ENCODE assay signal across 23 mouse cellular contexts in genomic region chr13:55107116-55107515, GRCm38 (mm10). TPM values are rescaled to one million over a fixed set of nuclear protein-coding genes. Genes with fewer than 3 reads are reported as not detected.
DNase-seq lines count a peak whose midpoint lies in the region; ATAC-seq and TF ChIP-seq lines count a peak whose summit lies in the region.
"Had no signal": no experiment of that assay in that cellular context is flagged by ENCODE, and none has a peak within 500 bp of the region (broad histone marks: within the 10 kb centered on the region; RNA-seq: fewer than 3 reads in every experiment).

No protein-coding gene starts in this region.

- no peaks in the 10 kb centered on the region for H3K9me3 ChIP-seq in embryonic facial prominence, embryonic 14.5 days (ENCODE audit: control insufficient read depth, low read length)
- H3K9me3 ChIP-seq in embryonic facial prominence, embryonic 10.5 days = no peaks in the 10 kb centered on the region
- H3K9me3 ChIP-seq in heart, embryonic 12.5 days (replicated peaks) = no peaks in the 10 kb centered on the region
- H3K9me3 ChIP-seq in liver, embryonic 16.5 days (replicated peaks; ENCODE audit: control insufficient read depth, low read length) = no peaks in the 10 kb centered on the region
- no peaks in the 10 kb centered on the region for H3K9me3 ChIP-seq in forebrain, embryonic 15.5 days
- H3K9me3 ChIP-seq: hindbrain, embryonic 12.5 days; intestine, embryonic 15.5 days; limb, embryonic 15.5 days; neural tube, embryonic 12.5 days had no signal

- WGBS in embryonic facial prominence, embryonic 14.5 days = 83% methylated on average over 4 of the region's 4 CpGs
- WGBS in embryonic facial prominence, embryonic 10.5 days = 91% methylated on average over 4 of the region's 4 CpGs
- WGBS in heart, embryonic 12.5 days = 81% methylated on average over 4 of the region's 4 CpGs
- WGBS in liver, embryonic 16.5 days (ENCODE audit: insufficient replicate concordance) = 78% methylated on average over 4 of the region's 4 CpGs
- WGBS in forebrain, embryonic 15.5 days = 92% methylated on average over 4 of the region's 4 CpGs

- no peak overlapping the region for H3K27ac ChIP-seq in embryonic facial prominence, embryonic 14.5 days (replicated peaks; ENCODE audit: low read depth, low read length)
- no peak overlapping the region for H3K27ac ChIP-seq in embryonic facial prominence, embryonic 10.5 days (replicated peaks)
- peak overlapping the region; percentile 91 for H3K27ac ChIP-seq in heart, embryonic 12.5 days (ENCODE audit: poor library complexity, severe bottlenecking)
- H3K27ac ChIP-seq in bone marrow macrophage, adult 2 months (ENCODE audit: insufficient read depth, low read depth, low read length) = peak overlapping the region; percentile 88
- H3K27ac ChIP-seq in liver, embryonic 16.5 days (ENCODE audit: low read length) = no peak overlapping the region
- no peak overlapping the region for H3K27ac ChIP-seq in forebrain, embryonic 15.5 days (replicated peaks)
- H3K27ac ChIP-seq: hindbrain, embryonic 12.5 days; intestine, embryonic 15.5 days; limb, embryonic 15.5 days; neural tube, embryonic 12.5 days had no signal

- ATAC-seq in embryonic facial prominence, embryonic 14.5 days (ENCODE audit: low read depth) = no peak
- no peak for ATAC-seq in heart, embryonic 12.5 days (ENCODE audit: insufficient number of reproducible peaks, low FRiP score)
- no peak for ATAC-seq in liver, embryonic 16.5 days (ENCODE audit: low read depth)
- ATAC-seq in forebrain, embryonic 15.5 days (replicated peaks) = no peak
- ATAC-seq: intestine, embryonic 15.5 days had no signal

- no peak for DNase-seq in embryonic facial prominence, embryonic 14.5 days (ENCODE audit: low spot score)
- DNase-seq in embryonic facial prominence, embryonic 10.5 days (ENCODE audit: low spot score) = no peak
- DNase-seq in heart, postnatal 36 days = no peak
- no peak for DNase-seq in left cerebral cortex, adult 9 months (ENCODE audit: low spot score in 2 of 2)
- DNase-seq: cerebellum, adult 11-12 months; kidney, postnatal 4 days; lung, postnatal 14 days; thymus, postnatal 4 days had no signal

- peaks cover 14% of the 10 kb centered on the region for H3K36me3 ChIP-seq in embryonic facial prominence, embryonic 14.5 days (ENCODE audit: control insufficient read depth, insufficient read depth, low read length)
- peaks cover 25% of the 10 kb centered on the region for H3K36me3 ChIP-seq in embryonic facial prominence, embryonic 10.5 days (replicated peaks)
- H3K36me3 ChIP-seq in heart, embryonic 12.5 days = peaks cover 24% of the 10 kb centered on the region
- no peaks in the 10 kb centered on the region; the same call in 1 of the 2 replicates for H3K36me3 ChIP-seq in liver, embryonic 16.5 days (ENCODE audit: control insufficient read depth, insufficient read depth)
- H3K36me3 ChIP-seq in forebrain, embryonic 15.5 days = peaks cover 6% of the 10 kb centered on the region; the same call in 1 of the 2 replicates

- no peak overlapping the region for H3K4me3 ChIP-seq in embryonic facial prominence, embryonic 14.5 days (ENCODE audit: low read depth, low read length)
- H3K4me3 ChIP-seq in embryonic facial prominence, embryonic 10.5 days = no peak overlapping the region
- H3K4me3 ChIP-seq in heart, embryonic 12.5 days = 0 out of 2 replicates have a peak overlapping the region, but pooled peaks have one; percentile 6
- peak overlapping the region; percentile 45 for H3K4me3 ChIP-seq in bone marrow macrophage, adult 2 months (ENCODE audit: insufficient read depth, low read length)
- no peak overlapping the region for H3K4me3 ChIP-seq in liver, embryonic 16.5 days (ENCODE audit: low read depth, low read length)
- H3K4me3 ChIP-seq in forebrain, embryonic 15.5 days = no peak overlapping the region
- H3K4me3 ChIP-seq: hindbrain, embryonic 12.5 days; intestine, embryonic 15.5 days; limb, embryonic 15.5 days; neural tube, embryonic 12.5 days had no signal

- peaks cover 6% of the 10 kb centered on the region for H3K4me1 ChIP-seq in embryonic facial prominence, embryonic 14.5 days (ENCODE audit: control insufficient read depth, insufficient read depth, low read length)
- peaks cover 13% of the 10 kb centered on the region for H3K4me1 ChIP-seq in embryonic facial prominence, embryonic 10.5 days
- peaks cover 24% of the 10 kb centered on the region for H3K4me1 ChIP-seq in heart, embryonic 12.5 days (replicated peaks)
- H3K4me1 ChIP-seq in bone marrow macrophage, adult 2 months (ENCODE audit: control insufficient read depth, insufficient read depth, low read length) = peaks cover 29% of the 10 kb centered on the region
- peaks cover 14% of the 10 kb centered on the region for H3K4me1 ChIP-seq in liver, embryonic 16.5 days (ENCODE audit: control insufficient read depth, low read depth, low read length)
- peaks cover 13% of the 10 kb centered on the region for H3K4me1 ChIP-seq in forebrain, embryonic 15.5 days

- H3K9ac ChIP-seq in embryonic facial prominence, embryonic 14.5 days (ENCODE audit: low read depth, low read length) = peak overlapping the region; percentile 22; the same call in 1 of the 2 replicates
- peak overlapping the region; percentile 48; the same call in 1 of the 2 replicates for H3K9ac ChIP-seq in heart, embryonic 12.5 days
- H3K9ac ChIP-seq in liver, embryonic 16.5 days (ENCODE audit: low read depth, low read length) = no peak overlapping the region
- no peak overlapping the region for H3K9ac ChIP-seq in forebrain, embryonic 15.5 days (replicated peaks)
- H3K9ac ChIP-seq: hindbrain, embryonic 12.5 days; intestine, embryonic 15.5 days; limb, embryonic 15.5 days; neural tube, embryonic 12.5 days had no signal

- no peak overlapping the region for H3K4me2 ChIP-seq in embryonic facial prominence, embryonic 14.5 days (ENCODE audit: low read depth, low read length)
- peak overlapping the region; percentile 42; the same call in 1 of the 2 replicates for H3K4me2 ChIP-seq in heart, embryonic 12.5 days
- peak overlapping the region; percentile 82 for H3K4me2 ChIP-seq in liver, embryonic 16.5 days (ENCODE audit: low read depth, low read length)
- H3K4me2 ChIP-seq in forebrain, embryonic 15.5 days (replicated peaks) = no peak overlapping the region
- H3K4me2 ChIP-seq: hindbrain, embryonic 12.5 days; intestine, embryonic 15.5 days; limb, embryonic 15.5 days had no signal

- intact Hi-C loops in heart, postnatal 36 days (cut with DNase I) = loop anchor here (10.0 kb wide), 1 partner anchor 218 kb away; the partner anchor contains the start of genes Mxd3, Prelid1 and Rab24

- TF ChIP-seq CTCF in bone marrow macrophage, adult 2 months (IDR thresholded peaks at IDR 0.05; ENCODE audit: low read depth, low read length) = no peak

- no peak for TF ChIP-seq POLR2A in bone marrow macrophage, adult 2 months (IDR thresholded peaks at IDR 0.05; ENCODE audit: borderline replicate concordance, low read depth, low read length)

- no peaks in the 10 kb centered on the region for H3K27me3 ChIP-seq in embryonic facial prominence, embryonic 14.5 days (replicated peaks; ENCODE audit: control insufficient read depth, insufficient read depth, low read length)
- no peaks in the 10 kb centered on the region for H3K27me3 ChIP-seq in embryonic facial prominence, embryonic 10.5 days (replicated peaks; ENCODE audit: low read depth, poor library complexity, severe bottlenecking)
- H3K27me3 ChIP-seq in heart, embryonic 12.5 days (replicated peaks) = no peaks in the 10 kb centered on the region
- no peaks in the 10 kb centered on the region for H3K27me3 ChIP-seq in liver, embryonic 16.5 days (ENCODE audit: control insufficient read depth, insufficient read depth, low read depth, low read length)
- H3K27me3 ChIP-seq in forebrain, embryonic 15.5 days = no peaks in the 10 kb centered on the region
- H3K27me3 ChIP-seq: hindbrain, embryonic 12.5 days; intestine, embryonic 15.5 days; limb, embryonic 15.5 days; neural tube, embryonic 12.5 days had no signal

RNA-seq across cellular contexts. Expression of gene Zfp346, which starts 2.0 kb away (rescaled TPM):
- polyA plus RNA-seq in embryonic facial prominence, embryonic 14.5 days (2014; fragmentation: Nextera tagmentation; extraction: Ambion mirVana) = 21.3 and 26.2 TPM in 2 replicates
- polyA plus RNA-seq in embryonic facial prominence, embryonic 10.5 days (2016; fragmentation: Nextera tagmentation; extraction: Ambion mirVana) = 26.4 and 29.4 TPM in 2 replicates
- 18.6 and 20.5 TPM in 2 replicates for polyA plus RNA-seq in heart, embryonic 12.5 days (2016; fragmentation: Nextera tagmentation; extraction: Ambion mirVana)
- total RNA-seq in heart, postnatal 36 days (2021) = 10 to 100 TPM; 17.4 to 23.6 TPM
- 11.5 and 14.6 TPM in 2 replicates for polyA plus RNA-seq in bone marrow macrophage, adult 2 months (2012; ENCODE audit: insufficient read depth, insufficient read length, missing spikeins)
- 6.7 and 6.9 TPM in 2 replicates for polyA plus RNA-seq in liver, embryonic 16.5 days (2015; fragmentation: Nextera tagmentation; extraction: Ambion mirVana)
- 25.5 and 26.2 TPM in 2 replicates for polyA plus RNA-seq in forebrain, embryonic 15.5 days (2015; fragmentation: Nextera tagmentation; extraction: Ambion mirVana)

RNA-seq across cellular contexts. Expression of gene Uimc1, which starts 7.0 kb away (rescaled TPM):
- polyA plus RNA-seq in embryonic facial prominence, embryonic 14.5 days (2014; fragmentation: Nextera tagmentation; extraction: Ambion mirVana) = 27.5 and 29.9 TPM in 2 replicates
- polyA plus RNA-seq in embryonic facial prominence, embryonic 10.5 days (2016; fragmentation: Nextera tagmentation; extraction: Ambion mirVana) = 23.9 and 24.6 TPM in 2 replicates
- 14.3 and 15.4 TPM in 2 replicates for polyA plus RNA-seq in heart, embryonic 12.5 days (2016; fragmentation: Nextera tagmentation; extraction: Ambion mirVana)
- 10 to 100 TPM; 18.4 to 21.9 TPM for total RNA-seq in heart, postnatal 36 days (2021)
- 41.7 and 46.8 TPM in 2 replicates for polyA plus RNA-seq in bone marrow macrophage, adult 2 months (2012; ENCODE audit: insufficient read depth, insufficient read length, missing spikeins)
- polyA plus RNA-seq in liver, embryonic 16.5 days (2015; fragmentation: Nextera tagmentation; extraction: Ambion mirVana) = 13.9 and 14.3 TPM in 2 replicates
- polyA plus RNA-seq in forebrain, embryonic 15.5 days (2015; fragmentation: Nextera tagmentation; extraction: Ambion mirVana) = 21.9 and 23.9 TPM in 2 replicates

RNA-seq across cellular contexts. Expression of gene Gm17617, which starts 26.2 kb away (rescaled TPM):
- not detected in 2 replicates for polyA plus RNA-seq in embryonic facial prominence, embryonic 14.5 days (2014; fragmentation: Nextera tagmentation; extraction: Ambion mirVana)
- polyA plus RNA-seq in embryonic facial prominence, embryonic 10.5 days (2016; fragmentation: Nextera tagmentation; extraction: Ambion mirVana) = not detected in 2 replicates
- not detected in 2 replicates for polyA plus RNA-seq in heart, embryonic 12.5 days (2016; fragmentation: Nextera tagmentation; extraction: Ambion mirVana)
- not detected for total RNA-seq in heart, postnatal 36 days (2021)
- polyA plus RNA-seq in bone marrow macrophage, adult 2 months (2012; ENCODE audit: insufficient read depth, insufficient read length, missing spikeins) = not detected in 2 replicates
- polyA plus RNA-seq in liver, embryonic 16.5 days (2015; fragmentation: Nextera tagmentation; extraction: Ambion mirVana) = not detected in 2 replicates
- not detected in 2 replicates for polyA plus RNA-seq in forebrain, embryonic 15.5 days (2015; fragmentation: Nextera tagmentation; extraction: Ambion mirVana)
- total RNA-seq: adrenal gland, adult 8-10 months; gastrocnemius, postnatal 25 days; layer of hippocampus, postnatal 14 days; left cerebral cortex, postnatal 14 days; megakaryocyte-erythroid progenitor cell, adult 5-6 weeks; midbrain, postnatal 0 days had no signal
- polyA plus RNA-seq: hindbrain, embryonic 12.5 days; intestine, embryonic 15.5 days; kidney, embryonic 14.5 days; limb, embryonic 15.5 days; midbrain, postnatal 0 days; neural tube, embryonic 12.5 days had no signal

RNA-seq across cellular contexts. Expression of gene Fgfr4, which starts 45.3 kb away (rescaled TPM):
- 16.4 and 19.9 TPM in 2 replicates for polyA plus RNA-seq in embryonic facial prominence, embryonic 14.5 days (2014; fragmentation: Nextera tagmentation; extraction: Ambion mirVana)
- polyA plus RNA-seq in embryonic facial prominence, embryonic 10.5 days (2016; fragmentation: Nextera tagmentation; extraction: Ambion mirVana) = 0.46 and 0.49 TPM in 2 replicates
- 0.45 and 0.51 TPM in 2 replicates for polyA plus RNA-seq in heart, embryonic 12.5 days (2016; fragmentation: Nextera tagmentation; extraction: Ambion mirVana)
- under 1 TPM; 0.36 to 0.73 TPM for total RNA-seq in heart, postnatal 36 days (2021)
- polyA plus RNA-seq in bone marrow macrophage, adult 2 months (2012; ENCODE audit: insufficient read depth, insufficient read length, missing spikeins) = not detected in 2 replicates
- 6.1 and 6.9 TPM in 2 replicates for polyA plus RNA-seq in liver, embryonic 16.5 days (2015; fragmentation: Nextera tagmentation; extraction: Ambion mirVana)
- polyA plus RNA-seq in forebrain, embryonic 15.5 days (2015; fragmentation: Nextera tagmentation; extraction: Ambion mirVana) = 0.51 and 1.1 TPM in 2 replicates
- total RNA-seq: megakaryocyte-erythroid progenitor cell, adult 5-6 weeks had no signal

Comparison
In these comparisons a context has a peak if more than half of its experiments do, and no peak if none do; other contexts are left out.
1. H3K27ac ChIP-seq: peak in heart, embryonic 12.5 days (single experiment) and bone marrow macrophage, adult 2 months (single experiment); none in embryonic facial prominence, embryonic 14.5 days (single experiment), embryonic facial prominence, embryonic 10.5 days (single experiment), liver, embryonic 16.5 days (single experiment) and forebrain, embryonic 15.5 days (single experiment).
2. H3K4me2 ChIP-seq: peak in heart, embryonic 12.5 days (single experiment) and liver, embryonic 16.5 days (single experiment); none in embryonic facial prominence, embryonic 14.5 days (single experiment) and forebrain, embryonic 15.5 days (single experiment).
3. H3K4me3 ChIP-seq: peak in heart, embryonic 12.5 days (single experiment) and bone marrow macrophage, adult 2 months (single experiment); none in embryonic facial prominence, embryonic 14.5 days (single experiment), embryonic facial prominence, embryonic 10.5 days (single experiment), liver, embryonic 16.5 days (single experiment) and forebrain, embryonic 15.5 days (single experiment).
4. H3K9ac ChIP-seq: peak in embryonic facial prominence, embryonic 14.5 days (single experiment) and heart, embryonic 12.5 days (single experiment); none in liver, embryonic 16.5 days (single experiment) and forebrain, embryonic 15.5 days (single experiment).